ENCODE assay signal across 8 mouse cellular contexts in the genomic region with DNA sequence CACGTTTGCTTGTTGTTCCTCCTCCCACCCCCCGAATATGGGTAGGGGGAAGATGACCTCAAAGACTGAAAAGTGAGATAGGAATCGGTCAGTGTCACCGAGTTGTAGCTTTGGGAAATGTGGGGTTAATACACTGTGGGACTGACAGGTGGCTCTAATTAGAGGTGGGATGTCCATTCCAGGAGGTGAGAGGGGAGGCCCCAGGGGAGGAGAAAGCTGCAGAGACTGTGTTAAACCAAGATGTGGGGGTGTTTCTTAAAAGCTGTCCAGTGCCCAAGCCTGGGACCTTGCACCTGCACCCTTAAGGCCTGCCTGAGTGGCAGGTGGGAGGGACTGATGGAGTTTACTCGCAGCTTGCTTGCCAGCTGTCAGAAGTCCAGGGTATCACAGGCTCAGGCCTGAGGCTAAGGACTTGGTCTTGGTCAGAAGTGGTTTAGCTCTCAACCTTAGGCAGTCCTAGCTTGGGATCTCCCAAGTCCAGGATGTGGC. TPM values are rescaled to one million over a fixed set of nuclear protein-coding genes. Genes with fewer than 3 reads are reported as not detected.
A peak's percentile ranks its signal among the peaks of the same experiment; 100 is the strongest.
DNase-seq lines count a peak whose midpoint lies in the region; ATAC-seq and TF ChIP-seq lines count a peak whose summit lies in the region.

No protein-coding gene starts in this region.

- DNase-seq in adrenal gland, adult 18-20 months (ENCODE audit: low spot score in 2 of 2), result peak; percentile 3 to 26
- DNase-seq in adrenal gland, postnatal 10 days, result no peak
- DNase-seq in kidney, postnatal 4 days, result peak; percentile 53 to 69
- no peak for DNase-seq in thymus, adult 2 months

- peak overlapping the region; percentile 99 for H3K4me2 ChIP-seq in heart, embryonic 15.5 days
- peak overlapping the region; percentile 54 for H3K4me2 ChIP-seq in midbrain, embryonic 12.5 days (replicated peaks)

- peak overlapping the region; percentile 56 for H3K4me3 ChIP-seq in ES-Bruce4 (ENCODE audit: low read depth, low read length)
- peak overlapping the region; percentile 66 for H3K4me3 ChIP-seq in heart, embryonic 15.5 days
- H3K4me3 ChIP-seq in midbrain, embryonic 12.5 days, result peak overlapping the region; percentile 40; the same call in 1 of the 2 replicates
- H3K4me3 ChIP-seq in thymus, adult 2 months (ENCODE audit: control insufficient read depth, insufficient read depth, low read length), result no peak overlapping the region

- H3K4me1 ChIP-seq in ES-Bruce4 (ENCODE audit: control insufficient read depth, insufficient read depth, low read length), result peaks cover 5% of the 10 kb centered on the region
- H3K4me1 ChIP-seq in heart, embryonic 15.5 days (replicated peaks), result peaks cover 50% of the 10 kb centered on the region
- peaks cover 27% of the 10 kb centered on the region for H3K4me1 ChIP-seq in midbrain, embryonic 12.5 days
- peaks cover 14% of the 10 kb centered on the region for H3K4me1 ChIP-seq in thymus, adult 2 months (replicated peaks; ENCODE audit: control insufficient read depth, insufficient read depth, low read length)

- H3K27ac ChIP-seq in ES-Bruce4 (ENCODE audit: insufficient read depth, low read length), result no peak overlapping the region
- peak overlapping the region; percentile 72; the same call in 1 of the 2 replicates for H3K27ac ChIP-seq in heart, embryonic 15.5 days
- no peak overlapping the region for H3K27ac ChIP-seq in midbrain, embryonic 12.5 days (replicated peaks)
- H3K27ac ChIP-seq in thymus, adult 2 months (ENCODE audit: control insufficient read depth, insufficient read depth, low read length), result no peak overlapping the region

- no peaks in the 10 kb centered on the region for H3K9me3 ChIP-seq in ES-Bruce4 (replicated peaks; ENCODE audit: control insufficient read depth, insufficient read depth, low read length, poor library complexity, severe bottlenecking)
- no peaks in the 10 kb centered on the region for H3K9me3 ChIP-seq in heart, embryonic 15.5 days (replicated peaks)
- H3K9me3 ChIP-seq in midbrain, embryonic 12.5 days, result no peaks in the 10 kb centered on the region

- TF ChIP-seq EP300 in ES-Bruce4 (IDR thresholded peaks at IDR 0.05; ENCODE audit: insufficient read depth, low read depth, low read length), result no peak

- no peaks in the 10 kb centered on the region for H3K27me3 ChIP-seq in ES-Bruce4 (ENCODE audit: control insufficient read depth, insufficient read depth, low read length, poor library complexity, severe bottlenecking)
- peaks cover 43% of the 10 kb centered on the region for H3K27me3 ChIP-seq in heart, embryonic 15.5 days
- H3K27me3 ChIP-seq in midbrain, embryonic 12.5 days, result peaks cover 87% of the 10 kb centered on the region
- peaks cover 2% of the 10 kb centered on the region; the same call in 1 of the 2 replicates for H3K27me3 ChIP-seq in thymus, adult 2 months (ENCODE audit: control insufficient read depth, insufficient read depth, low read length)

- ATAC-seq in heart, embryonic 15.5 days (replicated peaks; ENCODE audit: insufficient number of reproducible peaks, insufficient read depth, low FRiP score, low read depth), result no peak
- ATAC-seq in midbrain, embryonic 12.5 days (ENCODE audit: low FRiP score, low read depth), result no peak
- ATAC-seq in monocyte, adult 5-6 weeks (replicated peaks; ENCODE audit: insufficient number of reproducible peaks, low FRiP score, low TSS enrichment, poor library complexity, severe bottlenecking), result no peak

- peak overlapping the region; percentile 53 for H3K9ac ChIP-seq in ES-Bruce4 (ENCODE audit: low read depth, poor library complexity, severe bottlenecking)
- H3K9ac ChIP-seq in heart, embryonic 15.5 days, result peak overlapping the region; percentile 65
- no peak overlapping the region for H3K9ac ChIP-seq in midbrain, embryonic 12.5 days (replicated peaks)

- TF ChIP-seq POLR2A in ES-Bruce4 (IDR thresholded peaks at IDR 0.05; ENCODE audit: insufficient read depth, low read length), result no peak
- TF ChIP-seq POLR2A in thymus, adult 2 months (IDR thresholded peaks at IDR 0.05; ENCODE audit: control insufficient read depth, extremely low read depth, insufficient read depth, low read length, poor library complexity), result no peak

- TF ChIP-seq CTCF in ES-Bruce4 (IDR thresholded peaks at IDR 0.05; ENCODE audit: low read depth, low read length), result no peak
- no peak for TF ChIP-seq CTCF in thymus, adult 2 months (IDR thresholded peaks at IDR 0.05; ENCODE audit: borderline replicate concordance, control insufficient read depth, extremely low read depth, insufficient read depth, low read length, poor library complexity)

- no peaks in the 10 kb centered on the region for H3K36me3 ChIP-seq in ES-Bruce4 (ENCODE audit: control insufficient read depth, insufficient read depth, low read length, poor library complexity, severe bottlenecking)
- H3K36me3 ChIP-seq in heart, embryonic 15.5 days, result peaks cover 12% of the 10 kb centered on the region; the same call in 1 of the 2 replicates
- peaks cover 15% of the 10 kb centered on the region; the same call in 1 of the 2 replicates for H3K36me3 ChIP-seq in midbrain, embryonic 12.5 days
- H3K36me3 ChIP-seq in thymus, adult 2 months (ENCODE audit: control insufficient read depth, insufficient read depth, low read length), result no peaks in the 10 kb centered on the region

- 18% methylated on average over 5 of the region's 5 CpGs for WGBS in heart, embryonic 15.5 days
- 19% methylated on average over 5 of the region's 5 CpGs for WGBS in midbrain, embryonic 12.5 days
- 59% methylated on average over 5 of the region's 5 CpGs for WGBS in thymus, adult 2 months

RNA-seq across cellular contexts. Expression of a gene that starts 1.5 kb away (rescaled TPM):
- total RNA-seq in adrenal gland, adult 18-20 months (2021), result 10 to 100 TPM; 11.2 to 12.5 TPM
- 10 to 100 TPM; 16.8 to 19.6 TPM for total RNA-seq in adrenal gland, postnatal 10 days (2021)
- 13.5 and 14.0 TPM in 2 replicates for polyA plus RNA-seq in ES-Bruce4 (2011; ENCODE audit: insufficient read depth, insufficient read length, low read depth, missing spikeins)
- 24.9 and 26.2 TPM in 2 replicates for polyA plus RNA-seq in heart, embryonic 15.5 days (2015; fragmentation: Nextera tagmentation; extraction: Ambion mirVana)
- polyA plus RNA-seq in midbrain, embryonic 12.5 days (2016; fragmentation: Nextera tagmentation; extraction: Ambion mirVana), result 5.4 and 6.0 TPM in 2 replicates
- 10.0 and 14.9 TPM in 2 replicates for polyA plus RNA-seq in thymus, adult 2 months (2012; rRNA removed)
- total RNA-seq in monocyte, adult 5-6 weeks (2017), result not detected in 3 replicates

RNA-seq across cellular contexts. Expression of a gene that starts 4.8 kb away (rescaled TPM):
- 100 to 1,000 TPM; 317 to 379 TPM for total RNA-seq in adrenal gland, adult 18-20 months (2021)
- 100 to 1,000 TPM; 184 to 198 TPM for total RNA-seq in adrenal gland, postnatal 10 days (2021)
- polyA plus RNA-seq in ES-Bruce4 (2011; ENCODE audit: insufficient read depth, insufficient read length, low read depth, missing spikeins), result 99.0 and 107 TPM in 2 replicates
- polyA plus RNA-seq in heart, embryonic 15.5 days (2015; fragmentation: Nextera tagmentation; extraction: Ambion mirVana), result 28.7 and 35.2 TPM in 2 replicates
- 14.8 and 15.6 TPM in 2 replicates for polyA plus RNA-seq in midbrain, embryonic 12.5 days (2016; fragmentation: Nextera tagmentation; extraction: Ambion mirVana)
- polyA plus RNA-seq in thymus, adult 2 months (2012; rRNA removed), result 132 and 186 TPM in 2 replicates
- total RNA-seq in monocyte, adult 5-6 weeks (2017), result 17.8 to 40.8 TPM (median 20.7 TPM) in 3 replicates

RNA-seq across cellular contexts. Expression of a gene that starts 7.4 kb away (rescaled TPM):
- total RNA-seq in adrenal gland, adult 18-20 months (2021), result 1,000 to 10,000 TPM in 1 of 2 experiments, 100 to 1,000 TPM in 1; 739 to 1,290 TPM
- total RNA-seq in adrenal gland, postnatal 10 days (2021), result 1,000 to 10,000 TPM; 1,181 to 1,292 TPM
- 33.3 and 43.5 TPM in 2 replicates for polyA plus RNA-seq in ES-Bruce4 (2011; ENCODE audit: insufficient read depth, insufficient read length, low read depth, missing spikeins)
- polyA plus RNA-seq in heart, embryonic 15.5 days (2015; fragmentation: Nextera tagmentation; extraction: Ambion mirVana), result 56.3 and 57.5 TPM in 2 replicates
- polyA plus RNA-seq in midbrain, embryonic 12.5 days (2016; fragmentation: Nextera tagmentation; extraction: Ambion mirVana), result 15.6 and 18.3 TPM in 2 replicates
- 256 and 296 TPM in 2 replicates for polyA plus RNA-seq in thymus, adult 2 months (2012; rRNA removed)
- total RNA-seq in monocyte, adult 5-6 weeks (2017), result 19.7 to 28.0 TPM (median 25.4 TPM) in 3 replicates

RNA-seq across cellular contexts. Expression of a gene that starts 12.6 kb away (rescaled TPM):
- total RNA-seq in adrenal gland, adult 18-20 months (2021), result 100 to 1,000 TPM; 104 to 114 TPM
- 10 to 100 TPM; 58.3 to 59.7 TPM for total RNA-seq in adrenal gland, postnatal 10 days (2021)
- 12.1 and 15.3 TPM in 2 replicates for polyA plus RNA-seq in ES-Bruce4 (2011; ENCODE audit: insufficient read depth, insufficient read length, low read depth, missing spikeins)
- polyA plus RNA-seq in heart, embryonic 15.5 days (2015; fragmentation: Nextera tagmentation; extraction: Ambion mirVana), result 59.5 and 63.5 TPM in 2 replicates
- polyA plus RNA-seq in midbrain, embryonic 12.5 days (2016; fragmentation: Nextera tagmentation; extraction: Ambion mirVana), result 73.8 and 75.0 TPM in 2 replicates
- polyA plus RNA-seq in thymus, adult 2 months (2012; rRNA removed), result 31.1 and 39.3 TPM in 2 replicates
- 14.0 to 22.2 TPM (median 14.6 TPM) in 3 replicates for total RNA-seq in monocyte, adult 5-6 weeks (2017)

RNA-seq across cellular contexts. Expression of a gene that starts 12.7 kb away (rescaled TPM):
- total RNA-seq in adrenal gland, adult 18-20 months (2021), result 10 to 100 TPM; 49.6 to 61.3 TPM
- 10 to 100 TPM; 53.8 to 57.1 TPM for total RNA-seq in adrenal gland, postnatal 10 days (2021)
- polyA plus RNA-seq in ES-Bruce4 (2011; ENCODE audit: insufficient read depth, insufficient read length, low read depth, missing spikeins), result 37.4 and 39.9 TPM in 2 replicates
- polyA plus RNA-seq in heart, embryonic 15.5 days (2015; fragmentation: Nextera tagmentation; extraction: Ambion mirVana), result 48.9 and 62.8 TPM in 2 replicates
- 25.3 and 32.6 TPM in 2 replicates for polyA plus RNA-seq in midbrain, embryonic 12.5 days (2016; fragmentation: Nextera tagmentation; extraction: Ambion mirVana)
- polyA plus RNA-seq in thymus, adult 2 months (2012; rRNA removed), result 36.9 and 45.1 TPM in 2 replicates
- total RNA-seq in monocyte, adult 5-6 weeks (2017), result 0.95 TPM in 1 of 3 replicates, not detected in the others

Comparison
In these comparisons a context has a peak if more than half of its experiments do, and no peak if none do; other contexts are left out.
1. DNase-seq: peak in adrenal gland, adult 18-20 months (2 of 2) and kidney, postnatal 4 days (2 of 2); none in adrenal gland, postnatal 10 days (single experiment) and thymus, adult 2 months (single experiment).